Mouse (Mus musculus) spleen, adult 2 months (tissue): ENCODE results near the gene Wwox.

Source experiments
- CTCF ChIP-seq: fragments of 200-500 bp; IDR thresholded peaks from 2 replicates; pipeline ENCODE4 v1.5.1; 2011; ENCODE audit warnings: mild to moderate bottlenecking, inconsistent platforms; ENCODE audit not compliant: insufficient read depth, insufficient read length, insufficient replicate concordance; ENCODE audit errors: extremely low read depth
- POLR2A ChIP-seq: fragments of 200-500 bp; IDR thresholded peaks from 2 replicates; pipeline ENCODE4 v1.6.1; 2011; ENCODE audit warnings: low read depth, low read length, inconsistent platforms

DNA sequence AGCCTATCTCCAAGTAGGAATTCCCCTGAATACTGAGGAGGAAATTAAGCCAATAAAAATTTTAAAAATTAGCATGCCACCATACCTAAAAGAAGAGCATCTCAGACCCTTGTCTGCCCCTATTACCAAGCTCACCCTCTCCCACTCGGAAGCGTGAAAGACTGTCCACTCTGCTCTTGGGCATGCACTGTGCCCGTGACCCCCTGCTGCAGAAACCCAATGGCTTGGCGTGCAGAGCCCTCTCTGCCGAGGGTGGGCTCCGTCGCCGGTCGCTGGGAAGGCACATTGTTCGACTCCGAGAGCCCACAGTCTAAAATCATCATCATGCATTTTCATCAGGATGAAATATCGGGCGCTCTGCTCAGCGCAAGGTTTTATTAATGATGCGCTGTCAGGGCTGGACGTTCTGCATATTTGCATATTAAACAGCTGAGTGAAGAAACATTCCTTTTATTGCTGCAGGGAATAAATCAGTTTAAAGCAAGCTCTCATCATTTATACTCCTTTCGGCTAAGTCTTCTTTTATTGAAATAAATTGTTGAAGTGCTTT is 471.7 kb downstream of the Wwox start:
- no peak for TF ChIP-seq CTCF
- TF ChIP-seq POLR2A: no peak
